Mouse (Mus musculus) c-Kit-positive CD71-positive TER-119-negative erythroid progenitor cells, embryonic 14.5 days (primary cell): ENCODE measurements around the gene 1500011B03Rik.
A peak's percentile ranks its signal among the peaks of the same experiment; 100 is the strongest.

Source experiments
- DNase-seq: peaks from one replicate; pipeline ENCODE4 v3.0.0-alpha.2; 2013; ENCODE audit warnings: low read depth

The 1500011B03Rik gene

GRCm38 (mm10) chr5:114782991-114783390, 40.3 kb downstream of the 1500011B03Rik start:
- DNase-seq, result no peak

GRCm38 (mm10) chr5:114780912-114781311, 42.4 kb downstream of the 1500011B03Rik start:
- no peak for DNase-seq

GRCm38 (mm10) chr5:114779956-114780489, 43.2 kb downstream of the 1500011B03Rik start:
- DNase-seq, result no peak

- DNase-seq, result no peak
Measured at GRCm38 (mm10) chr5:114776174-114776573, 47.1 kb downstream of the 1500011B03Rik start.

- DNase-seq, result no peak
Measured at GRCm38 (mm10) chr5:114775056-114775979, 48.0 kb downstream of the 1500011B03Rik start, which contains the start of gene Git2. TSS of gene Git2 (minus strand) at chr5:114775517.

GRCm38 (mm10) chr5:114774403-114775051, 48.7 kb downstream of the 1500011B03Rik start, which contains the start of gene Ankrd13a:
TSS of gene Ankrd13a (plus strand) at chr5:114774677.
- DNase-seq, result peak; percentile 86

GRCm38 (mm10) chr5:114773780-114774179, 49.5 kb downstream of the 1500011B03Rik start:
- no peak for DNase-seq

- peak; percentile 96 for DNase-seq
Measured at GRCm38 (mm10) chr5:114773211-114773710, 50.0 kb downstream of the 1500011B03Rik start.

GRCm38 (mm10) chr5:114772456-114773203, 50.6 kb downstream of the 1500011B03Rik start:
- DNase-seq, result no peak

GRCm38 (mm10) chr5:114771796-114772195, 51.5 kb downstream of the 1500011B03Rik start:
- DNase-seq, result no peak

GRCm38 (mm10) chr5:114769786-114770185, 53.5 kb downstream of the 1500011B03Rik start:
- DNase-seq, result no peak

- DNase-seq, result no peak
Measured at GRCm38 (mm10) chr5:114767185-114767584, 56.1 kb downstream of the 1500011B03Rik start.

GRCm38 (mm10) chr5:114766686-114767085, 56.6 kb downstream of the 1500011B03Rik start:
- DNase-seq, result no peak

GRCm38 (mm10) chr5:114764812-114765735, 58.2 kb downstream of the 1500011B03Rik start:
- DNase-seq, result no peak

GRCm38 (mm10) chr5:114761980-114762379, 61.3 kb downstream of the 1500011B03Rik start:
- DNase-seq, result no peak

- no peak for DNase-seq
Measured at GRCm38 (mm10) chr5:114759536-114760090, 63.7 kb downstream of the 1500011B03Rik start.
